In genomic region chrX:153927996-153928395, GRCm38 (mm10) we compare ENCODE assay signal across 22 mouse cellular contexts.
"Had no signal": no experiment of that assay in that cellular context is flagged by ENCODE, and none has a peak within 500 bp of the region (broad histone marks: within the 10 kb centered on the region; RNA-seq: fewer than 3 reads in every experiment).

No protein-coding gene starts in this region.

- H3K9me3 ChIP-seq: liver, embryonic 15.5 days; lung, embryonic 15.5 days; midbrain, embryonic 10.5 days; midbrain, embryonic 12.5 days; neural tube, embryonic 13.5 days; neural tube, embryonic 15.5 days had no signal

- H3K4me1 ChIP-seq: liver, embryonic 15.5 days; lung, embryonic 15.5 days; midbrain, embryonic 10.5 days; midbrain, embryonic 12.5 days; neural tube, embryonic 13.5 days; neural tube, embryonic 15.5 days had no signal

- H3K27ac ChIP-seq: liver, embryonic 15.5 days; lung, embryonic 15.5 days; macrophage; midbrain, embryonic 10.5 days; midbrain, embryonic 12.5 days; neural tube, embryonic 13.5 days; neural tube, embryonic 15.5 days had no signal

- H3K9ac ChIP-seq: liver, embryonic 15.5 days; liver, postnatal 0 days; lung, embryonic 15.5 days; midbrain, embryonic 12.5 days; neural tube, embryonic 13.5 days; neural tube, embryonic 15.5 days had no signal

- H3K27me3 ChIP-seq: liver, embryonic 15.5 days; lung, embryonic 15.5 days; midbrain, embryonic 12.5 days; neural tube, embryonic 13.5 days; neural tube, embryonic 15.5 days had no signal

- ATAC-seq: liver, postnatal 0 days; midbrain, embryonic 16.5 days had no signal

- H3K36me3 ChIP-seq: liver, embryonic 15.5 days; lung, embryonic 15.5 days; midbrain, embryonic 10.5 days; midbrain, embryonic 12.5 days; neural tube, embryonic 13.5 days; neural tube, embryonic 15.5 days had no signal

- H3K4me3 ChIP-seq: liver, embryonic 15.5 days; lung, embryonic 15.5 days; midbrain, embryonic 10.5 days; midbrain, embryonic 12.5 days; myocyte; neural tube, embryonic 13.5 days; neural tube, embryonic 15.5 days had no signal

- H3K4me2 ChIP-seq: liver, embryonic 15.5 days; lung, embryonic 15.5 days; midbrain, embryonic 12.5 days; neural tube, embryonic 13.5 days; neural tube, embryonic 15.5 days had no signal

- DNase-seq: liver, postnatal 0 days; lung, adult 2 months; lung, postnatal 14 days; lung, postnatal 36 days; midbrain, embryonic 14.5 days; retina, postnatal 1 day; right cerebral cortex, adult 18-20 months; right cerebral cortex, postnatal 25 days; right cerebral cortex, postnatal 4 days; spleen, adult 18-20 months; thymus, adult 2 months; thymus, postnatal 25 days; thymus, postnatal 4 days had no signal
